Mouse (Mus musculus): ENCODE results near the gene Sema7a. TPM values are rescaled to one million over a fixed set of nuclear protein-coding genes. Genes with fewer than 3 reads are reported as not detected.

Gene Sema7a
- polyA plus RNA-seq, 1 experiment: 1.0 TPM

DNA sequence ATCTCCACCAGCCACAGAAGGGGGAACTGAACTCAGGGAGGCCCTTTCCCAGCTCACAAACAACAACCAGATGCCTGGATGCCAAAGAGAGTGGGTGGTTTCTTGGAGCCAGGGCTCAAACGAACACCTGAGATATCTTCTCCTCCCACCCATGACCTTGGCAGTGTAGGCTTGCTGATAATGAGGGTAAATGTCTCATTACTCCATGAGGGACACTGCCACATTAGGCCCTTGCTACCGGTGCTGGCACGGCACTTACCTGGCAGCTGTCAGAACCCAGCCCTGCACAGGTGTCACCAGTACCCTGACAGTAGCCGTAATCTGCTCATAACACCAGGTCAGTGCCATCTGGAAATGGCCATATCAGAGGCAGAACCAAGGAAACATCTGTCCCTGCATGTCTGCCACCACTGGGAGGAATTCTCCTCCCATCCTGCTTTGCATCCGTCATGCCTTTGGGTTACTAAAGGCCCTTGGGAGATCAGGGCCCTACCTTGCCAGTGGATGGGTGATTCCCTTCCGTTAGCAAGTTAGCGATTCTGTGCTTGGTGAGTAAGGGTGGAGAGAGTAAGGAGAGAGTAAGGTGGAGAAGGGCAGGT is 8.5 kb downstream of the Sema7a start:
- no peak for TF ChIP-seq CTCF (IDR thresholded peaks at IDR 0.05; ENCODE audit: low read depth, low read length)
- TF ChIP-seq POLR2A (IDR thresholded peaks at IDR 0.05; ENCODE audit: borderline replicate concordance, low read depth, low read length): no peak
- H3K4me3 ChIP-seq (ENCODE audit: insufficient read depth, low read length): no peak overlapping the region

DNA sequence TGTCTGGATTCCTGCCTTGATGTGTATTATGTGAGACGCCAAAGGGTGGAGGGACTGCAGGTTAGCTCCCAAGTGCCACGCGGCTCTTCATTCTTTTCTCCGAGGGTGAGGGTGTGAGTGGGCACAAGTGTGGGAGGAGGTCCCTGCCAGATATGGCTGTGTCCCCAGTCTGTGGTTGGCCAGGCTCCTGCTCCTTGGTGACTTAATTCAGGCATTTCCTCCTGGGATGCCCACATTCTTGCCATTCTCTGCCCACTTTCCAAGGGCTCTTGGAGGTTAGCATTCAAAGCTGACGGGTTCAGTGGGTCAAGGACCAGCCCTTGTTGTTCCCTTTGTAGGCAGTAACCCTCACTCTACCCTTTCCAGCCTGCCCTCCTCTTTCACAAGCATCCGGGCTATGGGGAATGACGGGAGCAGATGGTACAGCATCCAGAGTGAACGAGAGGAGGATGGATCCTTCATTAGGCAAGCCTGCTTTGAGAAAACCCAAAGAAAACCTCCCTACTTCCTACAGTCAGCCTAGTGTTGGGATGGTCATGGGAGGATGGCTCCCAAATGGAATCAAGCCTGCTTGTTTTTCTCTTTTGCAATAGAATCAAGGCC is 9.3 kb downstream of the Sema7a start:
- Histone ChIP-seq H3K4me1 (ENCODE audit: control insufficient read depth, insufficient read depth, low read length) (no peaks in the 10 kb centered on the region), H3K4me3 (ENCODE audit: insufficient read depth, low read length) (no peak overlapping the region), H3K27ac (ENCODE audit: insufficient read depth, low read depth, low read length) (no peak overlapping the region)
- TF ChIP-seq CTCF (IDR thresholded peaks at IDR 0.05; ENCODE audit: low read depth, low read length) (no peak), POLR2A (IDR thresholded peaks at IDR 0.05; ENCODE audit: borderline replicate concordance, low read depth, low read length) (no peak)

More for the DNA sequence above, 8.5 kb downstream of the Sema7a start:
- no peak overlapping the region for H3K27ac ChIP-seq (ENCODE audit: insufficient read depth, low read depth, low read length)
- no peaks in the 10 kb centered on the region for H3K4me1 ChIP-seq (ENCODE audit: control insufficient read depth, insufficient read depth, low read length)

DNA sequence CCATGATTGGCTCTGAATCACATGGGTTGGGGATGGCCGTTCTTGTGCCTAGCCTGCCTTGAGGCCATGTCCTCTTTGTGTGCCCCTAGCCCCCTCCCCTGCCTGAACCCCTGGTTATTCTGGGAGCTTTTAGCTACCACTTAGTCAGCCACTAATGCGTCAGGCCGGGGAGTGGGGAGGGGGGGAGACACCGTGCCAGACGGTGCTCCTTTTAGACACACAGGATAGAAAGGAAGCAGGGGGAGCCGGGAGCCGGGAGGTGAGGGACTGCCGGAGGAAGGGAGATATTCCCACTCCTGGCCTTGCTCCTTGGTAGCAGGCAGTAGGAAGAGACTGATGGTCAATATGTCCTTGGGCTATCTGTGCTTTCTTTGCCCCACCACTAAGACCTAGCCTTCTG is 10.0 kb downstream of the Sema7a start:
- TF ChIP-seq CTCF (IDR thresholded peaks at IDR 0.05; ENCODE audit: low read depth, low read length): no peak
- Histone ChIP-seq H3K4me3 (ENCODE audit: insufficient read depth, low read length) (no peak overlapping the region), H3K27ac (ENCODE audit: insufficient read depth, low read depth, low read length) (no peak overlapping the region), H3K4me1 (ENCODE audit: control insufficient read depth, insufficient read depth, low read length) (no peaks in the 10 kb centered on the region)

DNA sequence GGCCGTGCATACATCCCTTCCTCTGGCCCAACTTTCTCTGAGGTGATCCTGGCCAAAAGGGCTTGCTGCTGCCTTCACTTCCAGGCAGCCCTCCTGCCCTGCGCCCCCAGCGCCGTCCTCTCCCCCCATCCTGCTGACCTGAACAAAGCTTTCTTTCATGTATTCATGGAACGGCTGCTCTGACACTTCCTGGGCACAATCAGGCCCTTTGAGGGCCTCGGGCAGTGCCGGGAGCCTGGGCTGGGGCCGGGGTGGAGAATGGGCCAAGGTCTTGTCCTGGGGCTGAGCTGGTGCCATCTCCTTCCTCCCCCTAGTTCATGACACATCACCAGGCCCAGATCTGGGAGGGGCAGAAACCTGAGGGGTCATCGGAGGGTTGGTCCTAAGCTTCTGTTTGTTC is 10.6 kb downstream of the Sema7a start:
- TF ChIP-seq POLR2A (IDR thresholded peaks at IDR 0.05; ENCODE audit: borderline replicate concordance, low read depth, low read length) (no peak), CTCF (IDR thresholded peaks at IDR 0.05; ENCODE audit: low read depth, low read length) (no peak)
- no peaks in the 10 kb centered on the region for H3K4me1 ChIP-seq (ENCODE audit: control insufficient read depth, insufficient read depth, low read length)
- no peak overlapping the region for H3K4me3 ChIP-seq (ENCODE audit: insufficient read depth, low read length)
- no peak overlapping the region for H3K27ac ChIP-seq (ENCODE audit: insufficient read depth, low read depth, low read length)

DNA sequence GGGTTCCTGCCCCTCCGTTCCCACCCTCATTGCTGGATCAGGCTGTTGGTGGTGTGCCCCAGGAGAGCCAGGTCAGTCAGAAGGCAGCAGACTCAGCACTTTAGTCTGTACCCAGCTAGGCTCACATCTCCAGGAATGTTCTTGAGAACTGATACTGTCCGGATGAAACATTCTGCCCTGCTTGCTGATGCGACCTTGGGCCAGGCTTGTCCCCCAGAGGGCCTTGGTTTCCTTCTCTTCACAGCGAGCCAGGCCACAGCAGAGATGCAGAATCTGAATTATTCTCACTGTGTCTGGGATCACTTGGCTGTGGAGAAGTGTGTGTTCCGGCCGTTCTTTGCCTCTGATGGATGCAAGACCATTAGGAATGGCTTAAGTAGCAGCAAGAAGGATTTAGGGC is 12.1 kb downstream of the Sema7a start:
- no peak overlapping the region for H3K27ac ChIP-seq (ENCODE audit: insufficient read depth, low read depth, low read length)

DNA sequence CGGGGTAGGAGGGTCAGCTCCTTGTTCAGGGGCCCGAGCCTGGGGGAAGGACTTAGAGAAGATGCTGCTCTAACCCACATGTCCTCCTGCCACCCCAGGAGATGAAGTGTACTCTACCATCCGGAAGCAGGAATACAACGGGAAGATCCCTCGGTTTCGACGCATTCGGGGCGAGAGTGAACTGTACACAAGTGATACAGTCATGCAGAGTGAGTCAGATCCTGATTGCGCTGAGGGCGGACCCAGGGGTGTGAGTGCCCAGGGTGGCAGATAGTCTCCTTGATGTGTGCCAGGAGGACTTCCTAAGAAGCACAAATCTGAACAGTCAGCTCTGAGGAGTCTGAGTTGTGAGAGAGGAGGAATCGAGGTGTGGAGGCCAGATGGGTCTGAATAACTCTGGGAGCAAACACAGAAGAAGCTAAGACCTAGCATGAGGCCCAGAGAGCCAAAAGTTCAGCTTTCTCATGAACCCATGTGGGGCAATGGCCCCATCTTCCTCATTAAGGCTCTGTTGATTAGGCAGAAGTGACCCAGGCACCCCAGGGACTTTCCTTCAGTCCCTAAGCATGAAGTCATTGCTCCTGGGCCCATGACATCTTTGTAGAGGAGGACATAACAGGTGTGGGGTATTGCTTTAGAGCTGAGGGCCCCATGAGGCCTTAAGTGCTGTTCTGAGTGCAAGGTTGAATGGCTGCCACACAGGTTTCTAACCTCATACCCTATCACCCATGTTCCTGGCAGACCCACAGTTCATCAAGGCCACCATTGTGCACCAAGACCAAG is 15.2 kb downstream of the Sema7a start:
- Histone ChIP-seq H3K27ac (ENCODE audit: insufficient read depth, low read depth, low read length) (no peak overlapping the region), H3K4me1 (ENCODE audit: control insufficient read depth, insufficient read depth, low read length) (no peaks in the 10 kb centered on the region), H3K4me3 (ENCODE audit: insufficient read depth, low read length) (no peak overlapping the region)
- TF ChIP-seq POLR2A (IDR thresholded peaks at IDR 0.05; ENCODE audit: borderline replicate concordance, low read depth, low read length) (no peak), CTCF (IDR thresholded peaks at IDR 0.05; ENCODE audit: low read depth, low read length) (no peak)

More for the DNA sequence above, 12.1 kb downstream of the Sema7a start:
- Histone ChIP-seq H3K4me3 (ENCODE audit: insufficient read depth, low read length) (no peak overlapping the region), H3K4me1 (ENCODE audit: control insufficient read depth, insufficient read depth, low read length) (no peaks in the 10 kb centered on the region)
- TF ChIP-seq POLR2A (IDR thresholded peaks at IDR 0.05; ENCODE audit: borderline replicate concordance, low read depth, low read length): no peak

DNA sequence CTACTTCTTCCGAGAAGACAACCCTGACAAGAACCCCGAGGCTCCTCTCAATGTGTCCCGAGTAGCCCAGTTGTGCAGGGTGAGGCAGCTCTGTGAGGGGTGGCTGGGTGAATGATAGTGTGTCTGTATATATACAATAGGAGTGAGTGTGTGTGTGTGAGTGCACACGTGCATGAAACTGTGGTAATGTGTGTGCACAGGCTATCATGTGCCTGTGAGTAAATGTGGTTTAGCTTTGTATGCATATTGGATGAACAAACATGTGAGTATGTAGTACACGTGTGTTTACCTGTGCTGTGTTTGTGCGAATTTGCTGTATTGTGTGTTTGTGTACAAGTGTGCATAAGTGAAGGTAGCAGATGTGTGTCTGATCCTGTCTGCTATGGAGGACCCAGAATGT is 15.9 kb downstream of the Sema7a start:
- H3K27ac ChIP-seq (ENCODE audit: insufficient read depth, low read depth, low read length): no peak overlapping the region
- no peak overlapping the region for H3K4me3 ChIP-seq (ENCODE audit: insufficient read depth, low read length)
- no peaks in the 10 kb centered on the region for H3K4me1 ChIP-seq (ENCODE audit: control insufficient read depth, insufficient read depth, low read length)
- TF ChIP-seq CTCF (IDR thresholded peaks at IDR 0.05; ENCODE audit: low read depth, low read length) (no peak), POLR2A (IDR thresholded peaks at IDR 0.05; ENCODE audit: borderline replicate concordance, low read depth, low read length) (no peak)

DNA sequence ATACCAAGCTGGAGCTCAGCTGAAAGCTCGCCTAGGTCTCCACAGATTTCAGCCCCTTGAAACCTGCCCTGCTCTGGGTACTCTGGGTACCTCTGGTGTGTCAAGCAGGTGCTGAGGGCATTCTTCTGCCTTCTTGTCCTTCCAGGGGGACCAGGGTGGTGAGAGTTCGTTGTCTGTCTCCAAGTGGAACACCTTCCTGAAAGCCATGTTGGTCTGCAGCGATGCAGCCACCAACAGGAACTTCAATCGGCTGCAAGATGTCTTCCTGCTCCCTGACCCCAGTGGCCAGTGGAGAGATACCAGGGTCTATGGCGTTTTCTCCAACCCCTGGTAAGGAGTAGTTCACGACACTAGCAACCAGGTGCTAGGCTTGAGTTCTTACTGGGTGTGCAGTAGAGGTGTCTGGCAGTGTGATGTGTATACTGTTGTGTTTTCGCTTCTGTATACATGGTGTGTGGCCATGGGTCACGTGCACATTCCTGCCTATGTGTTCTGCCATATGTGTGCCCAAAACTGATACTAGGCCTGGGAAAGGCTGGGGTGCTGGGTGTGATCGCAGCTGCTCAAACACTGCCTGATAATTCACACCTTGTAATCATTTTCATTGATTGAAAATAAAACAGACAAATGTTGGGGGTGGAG is 16.4 kb downstream of the Sema7a start:
- no peaks in the 10 kb centered on the region for H3K4me1 ChIP-seq (ENCODE audit: control insufficient read depth, insufficient read depth, low read length)
- no peak overlapping the region for H3K4me3 ChIP-seq (ENCODE audit: insufficient read depth, low read length)
- H3K27ac ChIP-seq (ENCODE audit: insufficient read depth, low read depth, low read length): no peak overlapping the region
- TF ChIP-seq CTCF (IDR thresholded peaks at IDR 0.05; ENCODE audit: low read depth, low read length) (no peak), POLR2A (IDR thresholded peaks at IDR 0.05; ENCODE audit: borderline replicate concordance, low read depth, low read length) (no peak)

DNA sequence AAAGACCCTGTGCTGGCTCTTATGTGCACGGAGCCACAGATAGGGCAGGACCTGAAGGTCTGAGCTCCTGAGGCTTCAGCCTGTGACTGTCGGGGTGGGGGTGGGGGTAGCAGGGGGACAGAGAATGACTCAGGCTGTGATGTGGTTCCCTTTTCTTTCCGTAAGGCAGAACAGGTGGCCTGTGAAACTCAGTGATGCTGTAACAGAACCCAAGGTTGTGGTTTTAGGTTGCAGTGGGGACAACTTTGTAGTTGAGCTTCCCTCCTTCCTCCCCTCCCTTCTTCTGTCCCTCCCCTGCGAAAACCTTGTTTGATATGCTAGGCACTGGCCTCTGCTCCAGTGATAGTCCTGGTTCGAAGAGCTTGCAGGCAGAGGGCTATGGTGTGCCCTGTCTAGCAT is 16.9 kb downstream of the Sema7a start:
- no peak for TF ChIP-seq POLR2A (IDR thresholded peaks at IDR 0.05; ENCODE audit: borderline replicate concordance, low read depth, low read length)
- TF ChIP-seq CTCF (IDR thresholded peaks at IDR 0.05; ENCODE audit: low read depth, low read length): no peak
- H3K4me1 ChIP-seq (ENCODE audit: control insufficient read depth, insufficient read depth, low read length): no peaks in the 10 kb centered on the region
- H3K27ac ChIP-seq (ENCODE audit: insufficient read depth, low read depth, low read length): no peak overlapping the region

DNA sequence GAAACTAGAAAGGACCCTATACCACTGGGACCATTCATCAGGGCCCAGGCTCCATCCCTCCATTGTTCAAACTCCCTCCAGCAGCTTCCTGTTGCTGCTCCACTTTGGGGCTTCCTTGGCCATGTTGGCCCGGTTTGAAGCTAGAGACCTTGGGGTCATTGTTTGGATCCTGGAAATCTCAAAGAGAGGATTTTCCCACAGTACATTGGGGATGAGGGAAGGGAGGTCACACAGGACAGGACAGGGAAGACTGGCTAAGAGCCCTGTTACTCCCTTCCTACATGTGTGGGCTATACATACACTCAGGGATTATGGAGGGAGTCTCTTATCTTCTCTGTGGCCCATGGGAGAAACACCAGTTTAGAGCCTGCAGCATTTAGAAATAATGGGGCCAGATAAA is 18.7 kb downstream of the Sema7a start:
- TF ChIP-seq CTCF (IDR thresholded peaks at IDR 0.05; ENCODE audit: low read depth, low read length): no peak
- H3K4me1 ChIP-seq (ENCODE audit: control insufficient read depth, insufficient read depth, low read length): no peaks in the 10 kb centered on the region
- no peak overlapping the region for H3K4me3 ChIP-seq (ENCODE audit: insufficient read depth, low read length)
- no peak overlapping the region for H3K27ac ChIP-seq (ENCODE audit: insufficient read depth, low read depth, low read length)

More for the DNA sequence above, 16.9 kb downstream of the Sema7a start:
- H3K4me3 ChIP-seq (ENCODE audit: insufficient read depth, low read length): no peak overlapping the region

All from bone marrow macrophage, adult 2 months (primary cell).